Mouse (Mus musculus) forebrain, embryonic 16.5 days (tissue): Measurements from ENCODE around the gene Sstr2. TPM values are rescaled to one million over a fixed set of nuclear protein-coding genes. Genes with fewer than 3 reads are reported as not detected.

Experiments
- ATAC-seq: fragments of 200-750 bp; cut with Nextera tagmentation; 2 replicates; pipeline ENCODE4 v1.8.0; 2017; ENCODE audit warnings: mild to moderate bottlenecking, moderate library complexity
- H3K27ac ChIP-seq: fragments of 300-500 bp; sonication (generic); 2 replicates; pipeline ENCODE4 v1.5.1; 2014; ENCODE audit warnings: low read length, control low read depth
- H3K27me3 ChIP-seq: fragments of 300-500 bp; sonication (generic); replicated peaks from 2 replicates; pipeline ENCODE4 v1.6.1; 2014; ENCODE audit warnings: low read length; ENCODE audit not compliant: control insufficient read depth, insufficient read depth
- H3K36me3 ChIP-seq: fragments of 300-500 bp; sonication (generic); 2 replicates; pipeline ENCODE4 v1.6.1; 2014; ENCODE audit not compliant: control insufficient read depth, insufficient read depth
- H3K4me1 ChIP-seq: fragments of 300-500 bp; sonication (generic); replicated peaks from 2 replicates; pipeline ENCODE4 v1.6.1; 2014; ENCODE audit warnings: low read length; ENCODE audit not compliant: control insufficient read depth, insufficient read depth
- H3K4me2 ChIP-seq: fragments of 300-500 bp; sonication (generic); 2 replicates; pipeline ENCODE4 v1.6.1; 2014; ENCODE audit warnings: mild to moderate bottlenecking, low read length, control low read depth
- H3K4me3 ChIP-seq: fragments of 300-500 bp; sonication (generic); replicated peaks from 2 replicates; pipeline ENCODE4 v1.5.1; 2014; ENCODE audit warnings: mild to moderate bottlenecking, low read length, control low read depth
- H3K9ac ChIP-seq: fragments of 300-500 bp; sonication (generic); replicated peaks from 2 replicates; pipeline ENCODE4 v1.6.1; 2014; ENCODE audit warnings: low read depth, low read length, control low read depth
- H3K9me3 ChIP-seq: fragments of 300-500 bp; sonication (generic); 2 replicates; pipeline ENCODE4 v1.6.1; 2016; ENCODE audit warnings: low read length; ENCODE audit not compliant: control insufficient read depth
- WGBS: fragments of 180-500 bp; shearing (Covaris S2); extraction: QIAGEN DNeasy Blood & Tissue Kit; methylation state at CpG from one replicate; pipeline ENCODE4 v1.1.7; 2014; 5-methylcytosine and 5-hydroxymethylcytosine counted together
- polyA plus RNA-seq: library from polyadenylated mRNA; unstranded; fragments of >200 nt; fragmentation: Nextera tagmentation; extraction: Ambion mirVana; gene quantifications from 2 replicates; pipeline ENCODE4 v1.2.1, GENCODE M21; 2015

Gene Sstr2
- polyA plus RNA-seq, 1 experiment from 2014 or later = 70.3 TPM

DNA sequence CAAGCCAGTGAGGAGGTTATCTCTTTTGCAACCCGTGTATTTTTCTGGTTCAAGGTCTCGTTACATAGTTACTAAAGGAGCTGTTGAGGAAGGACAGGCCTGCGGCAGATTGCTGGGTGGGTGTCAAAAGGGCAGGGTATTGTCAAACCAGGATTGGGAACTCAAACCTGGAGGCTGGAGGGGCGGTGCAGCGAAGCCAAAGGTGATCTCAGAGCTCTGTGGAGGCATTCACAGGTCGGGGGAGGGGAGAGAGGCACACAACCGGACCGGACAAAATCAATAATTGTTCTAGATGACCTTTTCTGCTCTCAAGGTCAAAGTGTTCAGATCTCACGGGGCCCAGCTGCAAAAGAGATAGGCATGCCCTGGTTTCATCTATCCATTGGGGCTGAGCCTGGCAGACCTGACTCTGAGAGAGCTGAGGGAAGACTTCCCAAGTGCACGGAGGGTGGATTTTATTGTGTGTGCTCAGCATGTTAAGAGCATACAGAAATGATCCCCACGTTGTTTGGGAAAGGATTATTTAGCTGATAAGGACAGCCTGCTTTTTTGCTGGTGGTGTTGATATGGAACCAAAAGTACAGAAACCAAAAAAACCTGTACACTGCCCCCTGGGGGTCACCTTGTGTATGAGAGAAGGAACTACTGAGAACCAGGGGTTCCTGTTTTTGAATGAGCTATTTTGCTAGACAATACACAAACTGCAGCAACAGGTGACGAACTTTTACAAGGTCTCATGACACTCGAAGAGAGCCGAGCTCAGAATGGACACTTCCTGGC lies 1.8 kb upstream of the Sstr2 start:
- 45% methylated on average over 14 of the region's 14 CpGs for WGBS
- H3K9ac ChIP-seq = no peak overlapping the region
- H3K27ac ChIP-seq = no peak overlapping the region
- peaks cover 37% of the 10 kb centered on the region for H3K4me1 ChIP-seq
- ATAC-seq = no peak
- no peak overlapping the region for H3K4me3 ChIP-seq
- no peak overlapping the region for H3K4me2 ChIP-seq
- H3K27me3 ChIP-seq = no peaks in the 10 kb centered on the region
- no peaks in the 10 kb centered on the region for H3K9me3 ChIP-seq
- H3K36me3 ChIP-seq = no peaks in the 10 kb centered on the region

DNA sequence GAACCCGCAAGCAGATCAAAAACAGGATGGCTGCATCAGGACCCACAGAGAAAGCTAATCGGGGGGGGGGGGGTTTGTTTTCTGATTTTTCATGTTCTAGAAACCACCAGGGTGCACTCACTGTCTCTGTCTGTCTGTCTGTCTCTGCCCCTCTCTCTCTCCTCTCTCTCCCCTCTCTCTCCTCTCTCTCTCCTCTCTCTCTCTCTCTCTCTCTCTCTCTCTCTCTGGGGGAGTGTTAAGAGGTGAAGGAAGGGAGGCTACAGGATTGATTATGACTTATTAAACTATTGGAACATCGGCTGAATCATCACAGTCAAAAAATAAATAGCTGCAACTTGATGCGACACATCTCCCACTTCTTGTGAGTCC lies 855 bp upstream of the Sstr2 start:
- 23% methylated on average over 4 of the region's 4 CpGs for WGBS
- H3K9me3 ChIP-seq = no peaks in the 10 kb centered on the region
- H3K36me3 ChIP-seq = no peaks in the 10 kb centered on the region
- ATAC-seq = no peak
- H3K4me3 ChIP-seq = peak overlapping the region; percentile 78
- H3K4me2 ChIP-seq = peak overlapping the region; percentile 98
- no peaks in the 10 kb centered on the region for H3K27me3 ChIP-seq
- peak overlapping the region; percentile 83; the same call in 1 of the 2 replicates for H3K9ac ChIP-seq
- H3K4me1 ChIP-seq = peaks cover 39% of the 10 kb centered on the region
- peak overlapping the region; percentile 78 for H3K27ac ChIP-seq

GRCm38 (mm10) chr11:113619420-113620080 lies 408 bp downstream of the Sstr2 start:
- H3K27me3 ChIP-seq = no peaks in the 10 kb centered on the region
- ATAC-seq = no peak; the same call in 1 of the 2 replicates
- under 1% methylated on average over 31 of the region's 31 CpGs for whole genome bisulfite sequencing

DNA sequence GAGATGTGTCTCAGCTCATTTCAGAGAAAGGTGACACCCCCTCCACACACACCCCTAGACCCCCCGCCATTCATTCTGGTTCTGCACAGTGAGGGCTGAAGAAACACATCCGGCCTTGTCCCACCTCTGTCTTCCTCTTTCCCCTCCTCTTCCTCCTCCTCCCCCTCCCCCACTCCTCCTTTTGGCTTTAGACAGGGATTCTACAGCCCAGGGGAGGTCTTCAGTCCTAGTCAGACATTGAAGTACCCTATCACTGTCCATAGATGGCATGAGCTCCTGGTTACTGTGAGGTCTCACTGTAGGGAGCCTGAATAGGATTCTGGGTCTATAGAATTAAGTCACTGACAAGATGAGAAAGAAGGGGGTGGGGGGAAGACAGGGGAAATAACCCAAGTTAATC lies 1.9 kb downstream of the Sstr2 start:
- WGBS = 60% methylated on average over 2 of the region's 2 CpGs
- no peak overlapping the region for H3K27ac ChIP-seq
- H3K4me2 ChIP-seq = peak overlapping the region; percentile 98
- H3K27me3 ChIP-seq = no peaks in the 10 kb centered on the region
- ATAC-seq = no peak
- peak overlapping the region; percentile 83; the same call in 1 of the 2 replicates for H3K9ac ChIP-seq
- peaks cover 39% of the 10 kb centered on the region for H3K4me1 ChIP-seq
- H3K9me3 ChIP-seq = no peaks in the 10 kb centered on the region
- peaks cover 12% of the 10 kb centered on the region; the same call in 1 of the 2 replicates for H3K36me3 ChIP-seq
- peak overlapping the region; percentile 78 for H3K4me3 ChIP-seq

More at GRCm38 (mm10) chr11:113619420-113620080, 408 bp downstream of the Sstr2 start:
- Histone ChIP-seq H3K4me3 (peak overlapping the region; percentile 78), H3K27ac (peak overlapping the region; percentile 78), H3K4me1 (peaks cover 39% of the 10 kb centered on the region), H3K4me2 (peak overlapping the region; percentile 98), H3K36me3 (peaks cover 3% of the 10 kb centered on the region; the same call in 1 of the 2 replicates), H3K9me3 (no peaks in the 10 kb centered on the region), H3K9ac (peak overlapping the region; percentile 83)

- no peaks in the 10 kb centered on the region for H3K27me3 ChIP-seq
- H3K27ac ChIP-seq = no peak overlapping the region
- 76% methylated on average over 4 of the region's 4 CpGs for WGBS
- no peak for ATAC-seq
- H3K4me1 ChIP-seq = peaks cover 39% of the 10 kb centered on the region
- peak overlapping the region; percentile 98 for H3K4me2 ChIP-seq
- no peak overlapping the region for H3K9ac ChIP-seq
- no peak overlapping the region; the same call in 1 of the 2 replicates for H3K4me3 ChIP-seq
- no peaks in the 10 kb centered on the region for H3K9me3 ChIP-seq
- peaks cover 12% of the 10 kb centered on the region; the same call in 1 of the 2 replicates for H3K36me3 ChIP-seq
Observed at GRCm38 (mm10) chr11:113622028-113622427, 2.9 kb downstream of the Sstr2 start.

DNA sequence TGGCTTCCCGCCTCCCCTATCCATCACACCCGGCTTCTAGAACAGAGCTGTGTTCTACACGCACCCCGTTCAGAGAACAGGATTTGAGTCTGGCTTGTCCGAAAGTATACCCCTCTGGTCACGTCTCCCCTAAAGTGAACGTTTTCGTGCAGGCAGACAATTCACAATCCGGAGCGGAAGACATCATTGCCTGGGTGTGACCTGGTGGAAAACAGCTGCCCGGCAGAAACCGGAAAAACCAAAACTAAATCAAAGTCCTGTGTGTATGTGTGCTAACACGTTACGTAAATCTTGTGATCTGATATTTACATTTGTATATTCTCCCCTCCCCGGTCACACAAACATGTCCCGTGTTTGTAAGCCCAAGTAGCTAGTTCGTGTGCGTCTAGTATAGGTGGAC lies 6.3 kb downstream of the Sstr2 start:
- H3K27ac ChIP-seq = no peak overlapping the region
- no peak overlapping the region for H3K9ac ChIP-seq
- H3K36me3 ChIP-seq = peaks cover 12% of the 10 kb centered on the region; the same call in 1 of the 2 replicates
- 93% methylated on average over 18 of the region's 18 CpGs for WGBS
- H3K27me3 ChIP-seq = no peaks in the 10 kb centered on the region
- peaks cover 16% of the 10 kb centered on the region for H3K4me1 ChIP-seq
- H3K4me3 ChIP-seq = no peak overlapping the region
- ATAC-seq = no peak
- no peaks in the 10 kb centered on the region for H3K9me3 ChIP-seq
- no peak overlapping the region for H3K4me2 ChIP-seq

- WGBS = 56% methylated on average over 4 of the region's 4 CpGs
Observed at GRCm38 (mm10) chr11:113627785-113628184, 8.6 kb downstream of the Sstr2 start.

DNA sequence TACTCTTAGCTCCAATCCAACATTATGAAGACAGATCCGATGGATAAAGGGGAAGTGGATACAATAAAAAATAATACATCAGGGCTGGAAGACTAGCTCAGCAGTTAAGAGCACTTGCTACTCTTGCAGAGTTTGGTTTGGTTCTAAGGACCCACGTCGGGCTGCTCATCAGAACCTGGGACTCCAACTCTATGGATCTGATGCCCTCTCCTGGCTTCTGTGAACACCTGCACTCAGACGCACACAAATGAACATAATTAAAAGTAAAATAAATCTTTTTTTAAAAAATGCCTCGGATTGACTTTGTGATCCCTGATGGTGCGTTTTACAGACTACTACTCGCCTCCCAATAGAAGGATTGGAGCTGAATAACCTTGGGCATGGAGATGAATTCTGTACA lies 11.5 kb downstream of the Sstr2 start:
- peaks cover 1% of the 10 kb centered on the region; the same call in 1 of the 2 replicates for H3K36me3 ChIP-seq
- H3K27ac ChIP-seq = no peak overlapping the region
- H3K9ac ChIP-seq = no peak overlapping the region
- H3K4me2 ChIP-seq = no peak overlapping the region
- H3K27me3 ChIP-seq = no peaks in the 10 kb centered on the region
- H3K4me3 ChIP-seq = no peak overlapping the region
- no peaks in the 10 kb centered on the region; the same call in 1 of the 2 replicates for H3K4me1 ChIP-seq
- WGBS = 54% methylated on average over 7 of the region's 7 CpGs
- H3K9me3 ChIP-seq = no peaks in the 10 kb centered on the region
- no peak for ATAC-seq

More at GRCm38 (mm10) chr11:113627785-113628184, 8.6 kb downstream of the Sstr2 start:
- no peak overlapping the region for H3K9ac ChIP-seq
- H3K4me3 ChIP-seq = no peak overlapping the region
- peaks cover 3% of the 10 kb centered on the region for H3K4me1 ChIP-seq
- no peaks in the 10 kb centered on the region for H3K9me3 ChIP-seq
- H3K4me2 ChIP-seq = no peak overlapping the region
- no peak for ATAC-seq
- H3K36me3 ChIP-seq = peaks cover 12% of the 10 kb centered on the region; the same call in 1 of the 2 replicates
- H3K27me3 ChIP-seq = no peaks in the 10 kb centered on the region
- no peak overlapping the region for H3K27ac ChIP-seq

GRCm38 (mm10) chr11:113631302-113631701 lies 12.2 kb downstream of the Sstr2 start:
- Histone ChIP-seq H3K4me3 (no peak overlapping the region), H3K4me1 (no peaks in the 10 kb centered on the region; the same call in 1 of the 2 replicates), H3K9me3 (no peaks in the 10 kb centered on the region), H3K9ac (no peak overlapping the region), H3K27me3 (no peaks in the 10 kb centered on the region), H3K27ac (no peak overlapping the region), H3K4me2 (no peak overlapping the region), H3K36me3 (no peaks in the 10 kb centered on the region)
- ATAC-seq = no peak
- 70% methylated on average over 8 of the region's 8 CpGs for WGBS
